Mouse (Mus musculus) macrophage (primary cell): ENCODE results near the gene Eci3. TPM values are rescaled to one million over a fixed set of nuclear protein-coding genes. Genes with fewer than 3 reads are reported as not detected.
"Not testable (repeated sequence)": the region's sequence is repeated elsewhere in the genome, so short reads cannot be mapped to it uniquely, and the experiment has no call there.

Source experiments
- H3K27ac ChIP-seq: fragments of 350-480 bp; formaldehyde crosslinking; 2 replicates; pipeline ENCODE4 v1.9.0; 2021
- H3K36me3 ChIP-seq: fragments of 350-480 bp; formaldehyde crosslinking; 2 replicates; pipeline ENCODE4 v1.9.0; 2021; ENCODE audit errors: inconsistent target
- H3K4me3 ChIP-seq: fragments of 350-480 bp; formaldehyde crosslinking; 2 replicates; pipeline ENCODE4 v1.9.0; 2021; ENCODE audit errors: inconsistent target
- H3K79me2 ChIP-seq: fragments of 350-480 bp; formaldehyde crosslinking; 2 replicates; pipeline ENCODE4 v1.9.0; 2021; ENCODE audit errors: inconsistent target
- whole genome bisulfite sequencing: methylation state at CpG from one replicate; pipeline ENCODE4 v1.1.7; 2026; ENCODE audit warnings: inconsistent platforms; ENCODE audit not compliant: missing documents; 5-methylcytosine and 5-hydroxymethylcytosine counted together
- polyA plus RNA-seq: library from polyadenylated mRNA; stranded (reverse); fragments of 250-400 nt; gene quantifications from 3 replicates; pipeline ENCODE4 v1.2.4, GENCODE M21; 2018; ENCODE audit warnings: inconsistent platforms
- total RNA-seq, 78 experiments: library from RNA; depleted of rRNA; stranded (reverse); fragments of 250-400 nt; gene quantifications; 1 replicate in 9 of 78; 2 replicates in 24 of 78; 3 replicates in 43 of 78; 4 replicates in 2 of 78; pipeline ENCODE4 v1.2.4; 2018; ENCODE audit warnings: inconsistent platforms in 56 of 78

Gene Eci3
- not detected for total RNA-seq (2018; cell fraction: chromatin; rRNA removed)
- under 1 TPM in 2 of 26 experiments, not detected in 24; 0.07 to 0.12 TPM for total RNA-seq (2018; cell fraction: cytosol; rRNA removed)
- not detected for total RNA-seq (2018; cell fraction: nucleus; rRNA removed)
- not detected in 3 replicates for polyA plus RNA-seq

DNA sequence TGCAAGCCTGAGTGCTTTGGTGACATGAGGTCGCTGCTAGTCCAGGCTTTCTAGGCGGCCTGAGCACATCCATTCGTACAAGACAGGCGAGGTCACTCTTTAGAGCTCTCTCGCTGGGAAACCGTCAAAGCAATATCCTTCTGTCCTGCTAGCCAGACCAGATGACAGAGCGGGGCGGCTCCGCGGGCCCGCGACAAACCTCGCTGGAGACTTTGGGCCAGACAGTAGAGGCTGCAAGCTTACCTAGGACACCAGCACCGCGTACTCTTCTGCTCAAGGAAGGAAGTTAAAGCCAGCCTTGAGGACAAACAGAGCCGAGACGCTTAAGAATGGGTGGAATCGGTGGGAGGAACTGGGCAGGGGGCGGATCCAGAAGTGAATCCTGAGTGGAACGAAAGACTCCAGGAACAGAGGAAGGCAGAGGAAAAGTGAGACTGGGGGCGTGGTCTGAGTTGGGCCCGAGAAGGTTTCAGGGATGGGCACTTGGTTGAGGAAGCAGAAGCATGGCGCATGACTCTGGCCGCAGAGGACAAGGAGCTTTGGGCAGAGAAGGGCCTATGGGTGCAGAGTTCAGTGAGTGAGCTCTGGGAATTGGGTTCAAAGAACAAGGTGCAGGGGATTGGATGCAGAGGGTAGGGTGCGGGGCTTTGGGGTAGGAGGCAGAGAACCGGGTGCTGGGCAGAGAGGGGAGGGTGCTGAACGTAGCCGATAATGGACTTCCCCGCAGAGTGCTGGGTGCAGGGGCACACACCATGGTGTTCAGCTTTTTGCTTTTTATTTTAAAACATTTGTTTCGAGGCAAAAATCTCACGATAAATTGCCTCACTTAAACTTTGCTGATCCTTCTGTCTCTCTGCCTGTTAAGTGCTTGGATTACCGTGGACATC, at the start of gene Eci3:
TSS of gene Eci3 (minus strand) at position 300 of the 887 bp plus-strand sequence.
- Histone ChIP-seq H3K27ac (no peak within 1 kb of the TSS), H3K79me2 (no peaks in the 10 kb centered on the region), H3K36me3 (no peaks in the 10 kb centered on the region), H3K4me3 (peak within 1 kb of the TSS; percentile 4; the same call in 1 of the 2 replicates)
- WGBS, result 12% methylated on average over 30 of the region's 32 CpGs

DNA sequence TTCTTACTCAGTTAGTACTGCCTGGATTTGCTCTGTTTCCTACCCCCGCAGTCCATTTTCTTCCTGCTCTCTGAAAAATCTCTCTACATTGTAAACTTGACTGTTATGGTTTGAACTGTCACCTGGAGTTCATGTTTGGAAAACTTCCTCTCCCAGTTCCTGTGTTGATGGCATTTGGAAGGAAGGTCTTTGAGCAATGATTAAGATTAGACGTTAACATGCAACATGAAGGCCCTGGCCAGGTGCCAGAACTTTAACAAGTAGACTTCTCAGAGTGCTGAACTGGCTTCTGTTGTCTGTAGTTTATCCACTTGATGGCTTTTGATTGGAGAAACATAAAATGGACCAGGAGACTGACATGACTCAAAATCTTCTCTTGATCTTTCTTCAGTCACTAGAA, 32.3 kb upstream of the Eci3 start:
- no peaks in the 10 kb centered on the region for H3K36me3 ChIP-seq
- H3K27ac ChIP-seq, result no peak overlapping the region
- whole genome bisulfite sequencing, result 73% methylated on average over 2 of the region's 2 CpGs
- no peaks in the 10 kb centered on the region for H3K79me2 ChIP-seq
- H3K4me3 ChIP-seq, result no peak overlapping the region

DNA sequence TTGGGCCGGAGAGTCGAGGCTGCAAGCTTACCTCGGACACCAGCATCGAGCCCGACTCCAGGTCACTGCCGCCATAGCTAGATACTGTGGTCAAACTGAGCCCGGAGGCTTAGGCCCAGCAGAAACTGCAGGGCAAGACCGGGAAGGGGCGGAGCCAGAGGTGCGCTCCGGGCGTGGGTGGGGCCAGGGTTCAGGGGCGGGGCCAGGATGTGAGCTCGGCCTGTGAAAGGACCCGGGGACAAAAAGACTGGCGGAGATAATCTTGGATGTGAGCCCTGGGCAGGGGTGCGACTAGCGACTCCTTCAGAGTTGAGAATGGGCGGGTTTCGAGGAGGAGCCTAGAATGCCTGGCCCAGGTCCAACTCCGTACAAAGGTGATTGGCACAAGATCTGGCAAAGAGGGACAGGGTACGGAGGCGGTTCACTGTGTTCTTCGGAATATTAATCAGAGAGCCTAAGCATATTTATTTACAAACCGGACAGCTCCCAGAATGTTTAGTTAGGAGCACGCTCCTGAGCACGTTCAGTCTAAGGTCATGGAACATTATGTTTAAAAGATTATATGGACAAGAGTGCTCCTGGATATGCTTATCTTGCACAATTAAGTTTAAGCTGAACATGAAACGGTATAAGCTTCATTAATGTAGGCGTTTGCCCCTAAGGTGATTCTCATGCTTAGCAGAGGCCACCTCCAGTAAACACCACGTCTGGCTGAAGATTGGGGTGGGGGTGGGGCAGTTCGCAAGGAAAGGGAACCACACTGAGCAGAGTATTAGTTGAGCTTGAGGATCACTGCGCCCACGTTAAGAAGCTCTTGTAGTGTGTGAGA, 30.6 kb upstream of the Eci3 start:
- Histone ChIP-seq H3K27ac (peak overlapping the region; percentile 59), H3K36me3 (peaks cover 4% of the 10 kb centered on the region; the same call in 1 of the 2 replicates), H3K79me2 (no peaks in the 10 kb centered on the region), H3K4me3 (peak overlapping the region; percentile 53)
- WGBS, result 2% methylated on average over 33 of the region's 33 CpGs

DNA sequence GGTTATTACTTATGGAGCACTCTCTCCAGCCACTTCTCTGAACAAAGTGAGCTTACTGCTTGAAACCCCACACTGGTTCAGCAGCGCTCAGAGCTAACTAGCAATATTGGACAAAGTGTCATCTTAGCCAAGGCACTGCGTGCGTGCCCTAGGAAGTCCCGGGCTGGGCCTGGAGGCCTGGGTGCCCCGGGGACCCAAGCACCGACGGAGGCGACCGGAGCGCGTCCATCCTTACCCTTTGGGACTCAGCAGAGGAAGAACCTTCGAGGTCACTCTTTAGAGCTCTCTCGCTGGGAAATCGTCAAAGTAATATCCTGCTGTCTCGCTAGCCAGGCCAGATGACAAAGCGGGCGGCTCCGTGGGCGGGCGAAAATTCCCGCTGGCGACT, 30.0 kb upstream of the Eci3 start:
- H3K36me3 ChIP-seq, result peaks cover 10% of the 10 kb centered on the region; the same call in 1 of the 2 replicates
- whole genome bisulfite sequencing, result under 1% methylated on average over 22 of the region's 22 CpGs
- H3K4me3 ChIP-seq, result peak overlapping the region; percentile 53
- peak overlapping the region; percentile 59 for H3K27ac ChIP-seq
- H3K79me2 ChIP-seq, result no peaks in the 10 kb centered on the region

DNA sequence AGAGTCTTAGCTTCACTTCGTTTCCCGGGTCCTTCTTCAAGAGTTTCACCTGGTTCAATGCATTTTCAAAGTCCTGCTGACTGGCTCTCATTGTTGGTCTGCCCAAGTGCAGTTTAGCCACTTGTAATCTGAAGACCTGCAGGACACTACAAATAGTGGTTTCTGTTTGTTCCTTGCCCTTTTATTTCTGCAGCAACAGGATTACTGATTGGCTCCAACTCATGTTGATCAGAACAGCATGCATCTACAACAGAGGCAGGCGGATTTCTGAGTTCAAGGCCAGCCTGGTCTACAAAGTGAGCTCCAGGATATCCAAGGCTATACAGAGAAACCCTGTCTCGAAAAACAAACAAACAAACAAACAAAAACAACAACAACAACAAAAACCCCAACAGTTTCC, 29.5 kb upstream of the Eci3 start:
- WGBS, result 84% methylated on average over 4 of the region's 4 CpGs
- no peaks in the 10 kb centered on the region for H3K79me2 ChIP-seq
- peaks cover 15% of the 10 kb centered on the region; the same call in 1 of the 2 replicates for H3K36me3 ChIP-seq
- H3K4me3 ChIP-seq, result peak overlapping the region; percentile 53
- H3K27ac ChIP-seq, result no peak overlapping the region

DNA sequence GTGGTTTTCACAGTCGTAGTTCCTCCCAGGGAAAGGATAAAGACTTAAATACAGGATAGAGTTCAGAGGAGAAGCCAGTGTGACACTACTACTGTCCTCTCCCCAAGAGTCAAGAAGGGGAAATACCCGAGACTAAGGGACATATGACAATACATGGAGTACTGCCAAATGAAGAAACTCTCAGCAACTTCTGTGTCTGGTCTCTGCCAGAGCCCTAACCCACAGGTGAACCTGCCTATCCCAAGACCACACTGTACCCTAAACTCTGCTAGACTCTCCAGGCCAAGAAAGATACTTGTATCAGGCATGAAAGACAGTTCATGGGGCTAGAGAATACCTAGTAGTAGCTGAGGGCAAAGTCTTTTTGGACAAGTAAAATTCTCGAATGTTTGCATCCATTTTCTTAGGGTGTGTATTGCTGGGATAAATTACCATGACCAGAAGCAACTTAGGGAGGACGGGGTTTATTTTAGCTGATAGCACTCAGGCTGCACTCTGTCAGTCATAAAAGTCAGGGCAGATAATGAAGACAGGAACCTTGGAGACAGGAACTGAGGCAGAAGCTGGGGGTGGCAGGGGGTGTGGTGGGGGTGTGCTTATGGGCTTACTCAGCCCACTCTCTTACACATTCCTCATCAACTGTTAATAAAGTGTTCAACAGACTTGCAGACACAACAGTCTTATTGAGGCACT, 28.1 kb upstream of the Eci3 start:
- H3K27ac ChIP-seq, result no peak overlapping the region
- WGBS, result 74% methylated on average over 4 of the region's 4 CpGs
- H3K79me2 ChIP-seq, result no peaks in the 10 kb centered on the region
- no peak overlapping the region for H3K4me3 ChIP-seq
- peaks cover 25% of the 10 kb centered on the region; the same call in 1 of the 2 replicates for H3K36me3 ChIP-seq

DNA sequence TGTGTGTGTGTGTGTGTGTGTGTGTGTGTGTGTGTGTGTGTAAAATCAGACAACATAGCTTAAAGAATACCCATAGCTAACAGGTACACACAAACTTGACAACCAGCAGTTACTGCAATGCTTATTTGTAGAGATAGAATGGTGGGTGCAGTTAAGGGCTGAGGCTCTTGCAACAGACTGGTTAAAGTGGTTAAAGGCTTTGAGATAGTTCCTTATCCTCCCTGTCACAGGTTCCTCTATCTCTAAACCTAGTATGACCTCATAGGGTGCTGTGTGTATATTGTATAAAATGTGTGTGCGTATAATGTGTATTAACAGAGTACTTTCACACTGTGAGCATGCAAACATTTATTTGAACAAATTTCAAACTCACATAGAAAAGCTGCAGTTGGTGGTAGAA, 19.9 kb upstream of the Eci3 start:
- 100% methylated on average over 1 of the region's 1 CpGs for WGBS
- not testable (repeated sequence) for H3K79me2 ChIP-seq, H3K27ac ChIP-seq, H3K4me3 ChIP-seq
- H3K36me3 ChIP-seq, result peaks cover 59% of the 10 kb centered on the region; the same call in 1 of the 2 replicates

DNA sequence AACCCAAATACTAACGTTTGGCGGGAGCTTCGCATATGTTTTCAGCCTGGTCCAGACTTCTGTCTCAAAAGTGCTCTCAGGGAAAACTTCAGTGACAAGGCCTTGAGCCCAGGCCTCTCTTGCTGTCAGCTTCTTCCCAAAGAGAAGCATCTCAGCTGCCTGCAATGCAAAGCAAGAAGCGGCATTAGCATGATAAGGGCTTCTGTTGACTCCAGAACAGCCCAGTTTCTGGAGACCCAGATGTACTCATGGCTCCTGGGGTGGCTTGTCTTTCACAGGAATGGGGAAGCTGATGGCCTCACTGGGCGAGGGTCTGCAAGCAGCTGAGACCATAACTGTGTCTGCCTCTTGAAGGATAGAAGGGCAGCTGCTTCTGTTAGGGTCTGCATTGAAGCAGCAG, 15.0 kb upstream of the Eci3 start:
- WGBS, result 95% methylated on average over 5 of the region's 5 CpGs
- H3K36me3 ChIP-seq, result peaks cover 48% of the 10 kb centered on the region; the same call in 1 of the 2 replicates
- H3K27ac ChIP-seq, H3K4me3 ChIP-seq, H3K79me2 ChIP-seq: not testable (repeated sequence)

DNA sequence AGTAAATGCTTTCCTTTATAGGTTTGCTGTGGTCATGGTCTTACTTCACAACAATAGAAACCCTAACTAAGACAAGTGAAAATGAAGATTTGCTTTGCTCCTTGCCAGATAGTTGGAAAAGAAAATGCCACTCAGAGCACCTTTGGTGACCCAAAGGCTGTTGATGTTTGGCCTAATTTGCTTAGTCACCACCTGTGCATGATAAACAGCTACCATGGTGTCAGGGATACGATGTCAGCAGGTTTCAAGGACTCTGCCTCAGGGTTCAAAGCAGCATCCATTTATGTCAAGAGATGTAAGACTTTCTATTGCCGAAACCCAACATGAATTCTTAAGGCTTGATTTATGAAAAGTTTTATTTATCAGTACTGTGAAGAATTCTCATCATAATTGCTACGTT, 13.8 kb upstream of the Eci3 start:
- Histone ChIP-seq H3K27ac (no peak overlapping the region), H3K79me2 (no peaks in the 10 kb centered on the region), H3K36me3 (peaks cover 45% of the 10 kb centered on the region; the same call in 1 of the 2 replicates), H3K4me3 (no peak overlapping the region)
- 98% methylated on average over 3 of the region's 3 CpGs for WGBS

DNA sequence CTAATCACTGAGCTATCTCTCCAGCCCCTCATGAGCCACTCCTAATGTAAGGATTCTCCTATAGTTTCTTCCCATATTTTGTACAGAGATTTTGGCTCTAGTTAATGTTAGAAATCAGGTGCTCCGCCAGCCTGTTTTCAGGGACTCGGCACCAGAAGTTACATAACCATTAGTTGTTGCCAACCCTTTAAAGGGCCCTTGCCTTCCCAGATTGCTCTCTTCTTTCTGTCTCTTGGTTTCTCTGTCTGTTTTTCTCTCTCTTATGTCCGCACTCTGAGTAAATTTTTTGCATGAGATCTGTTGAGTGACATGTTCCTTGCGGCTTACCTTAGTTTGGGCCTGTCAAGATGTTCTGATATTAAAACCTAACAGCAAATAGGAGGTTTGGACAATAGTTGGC, 12.5 kb upstream of the Eci3 start:
- Histone ChIP-seq H3K36me3 (peaks cover 38% of the 10 kb centered on the region; the same call in 1 of the 2 replicates), H3K27ac (no peak overlapping the region), H3K4me3 (no peak overlapping the region), H3K79me2 (no peaks in the 10 kb centered on the region)
- 78% methylated on average over 4 of the region's 4 CpGs for WGBS

DNA sequence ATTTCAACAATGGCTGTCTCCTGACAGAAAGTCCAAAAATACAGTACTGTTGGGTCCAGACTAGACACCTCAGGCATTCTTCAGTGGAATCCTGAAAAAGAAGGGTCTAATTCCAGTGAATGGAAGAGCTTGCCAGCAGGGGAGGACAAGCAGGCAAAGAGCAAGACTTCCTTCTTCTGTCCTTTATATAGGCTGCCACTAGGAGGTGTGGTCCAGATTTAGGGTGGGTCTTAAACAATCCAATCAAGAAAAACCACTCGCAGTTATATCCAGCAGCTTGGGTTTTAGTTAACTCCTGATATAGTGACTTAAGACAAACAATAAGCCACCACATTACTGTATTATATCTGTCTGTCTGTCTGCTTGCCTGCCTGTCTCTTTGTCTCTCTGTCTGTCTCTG, 10.2 kb upstream of the Eci3 start:
- H3K36me3 ChIP-seq, result peaks cover 19% of the 10 kb centered on the region; the same call in 1 of the 2 replicates
- 33% methylated on average over 1 of the region's 1 CpGs for WGBS
- no peak overlapping the region for H3K4me3 ChIP-seq
- H3K79me2 ChIP-seq, result no peaks in the 10 kb centered on the region
- no peak overlapping the region for H3K27ac ChIP-seq

DNA sequence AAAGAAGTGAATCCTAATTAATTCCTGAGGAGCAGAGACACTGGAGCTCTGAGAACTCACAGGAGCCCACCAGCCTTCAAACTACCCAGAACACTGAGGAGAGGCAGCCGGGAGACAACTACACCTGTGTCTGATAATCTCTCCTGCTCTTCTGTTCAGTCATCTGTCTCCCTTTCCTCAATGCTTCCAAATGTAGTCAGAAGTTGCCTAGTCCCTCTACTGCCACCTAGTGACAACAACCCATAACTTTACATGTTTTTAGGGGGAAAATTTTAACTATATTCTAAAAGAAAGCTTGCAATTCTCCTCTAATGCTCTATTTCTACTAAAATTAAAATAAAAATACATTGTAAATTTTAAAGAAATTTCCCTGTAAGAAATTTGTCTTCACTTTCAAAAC, 9.5 kb upstream of the Eci3 start:
- H3K79me2 ChIP-seq, result no peaks in the 10 kb centered on the region
- WGBS, result 50% methylated on average over 1 of the region's 1 CpGs
- no peak overlapping the region for H3K4me3 ChIP-seq
- H3K27ac ChIP-seq, result no peak overlapping the region
- H3K36me3 ChIP-seq, result peaks cover 13% of the 10 kb centered on the region; the same call in 1 of the 2 replicates

DNA sequence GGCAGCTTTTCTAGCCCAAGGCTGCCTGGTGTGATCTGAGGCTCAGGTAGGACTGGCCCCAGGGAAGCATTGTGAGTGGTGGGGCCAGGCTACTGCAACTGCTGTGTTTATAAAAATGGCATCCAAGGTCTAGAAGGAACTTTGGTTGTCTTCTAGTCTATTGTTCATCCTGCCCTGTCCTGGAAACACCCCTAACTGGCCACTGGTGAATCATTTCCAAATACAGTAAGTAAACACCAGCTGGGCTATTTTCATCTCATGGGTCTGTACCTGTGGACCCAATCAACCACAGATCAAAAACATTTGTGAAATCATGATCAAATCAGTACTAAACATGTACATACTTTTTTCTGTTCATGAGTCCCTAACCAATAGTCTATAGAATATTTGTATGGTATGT, 8.8 kb upstream of the Eci3 start:
- H3K4me3 ChIP-seq, H3K27ac ChIP-seq, H3K36me3 ChIP-seq, H3K79me2 ChIP-seq: not testable (repeated sequence)

DNA sequence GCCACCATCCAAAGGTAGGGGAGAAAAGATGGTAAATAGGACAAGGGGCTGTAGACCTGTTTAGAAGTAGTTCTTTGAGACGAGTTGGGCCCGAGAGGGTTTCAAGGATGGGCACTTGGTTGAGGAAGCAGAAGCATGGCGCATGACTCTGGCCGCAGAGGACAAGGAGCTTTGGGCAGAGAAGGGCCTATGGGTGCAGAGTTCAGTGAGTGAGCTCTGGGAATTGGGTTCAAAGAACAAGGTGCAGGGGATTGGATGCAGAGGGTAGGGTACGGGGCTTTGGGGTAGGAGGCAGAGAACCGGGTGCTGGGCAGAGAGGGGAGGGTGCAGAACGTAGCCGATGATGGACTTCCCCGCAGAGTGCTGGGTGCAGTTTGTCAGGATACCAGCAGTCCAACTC, 2.0 kb upstream of the Eci3 start:
- H3K36me3 ChIP-seq, H3K79me2 ChIP-seq, H3K27ac ChIP-seq, H3K4me3 ChIP-seq: not testable (repeated sequence)
- WGBS, result 89% methylated on average over 7 of the region's 9 CpGs
